Mouse (Mus musculus): Measurements from ENCODE around the gene Wdr26.

GRCm38 (mm10) chr1:181210147-181210546 is 1.7 kb downstream of the Wdr26 start:
- TF ChIP-seq POLR2A (IDR thresholded peaks at IDR 0.05; ENCODE audit: low read depth, low read length) (no peak), CTCF (IDR thresholded peaks at IDR 0.05; ENCODE audit: extremely low read depth, insufficient read length, insufficient replicate concordance, low read depth, low read length) (no peak)
